Mouse (Mus musculus) cerebellum, adult 2 months (tissue): ENCODE data around the gene Hs3st3a1.

Experiments
- CTCF ChIP-seq: fragments of 200-500 bp; IDR thresholded peaks from 2 replicates; pipeline ENCODE4 v1.5.1; 2011; ENCODE audit warnings: low read depth, mild to moderate bottlenecking, control low read depth, low read length, moderate library complexity, borderline replicate concordance; ENCODE audit not compliant: insufficient read depth
- POLR2A ChIP-seq: fragments of 200-500 bp; IDR thresholded peaks from 2 replicates; pipeline ENCODE4 v1.6.1; 2011; ENCODE audit warnings: low read length, control low read depth, borderline replicate concordance; ENCODE audit not compliant: insufficient read depth

DNA sequence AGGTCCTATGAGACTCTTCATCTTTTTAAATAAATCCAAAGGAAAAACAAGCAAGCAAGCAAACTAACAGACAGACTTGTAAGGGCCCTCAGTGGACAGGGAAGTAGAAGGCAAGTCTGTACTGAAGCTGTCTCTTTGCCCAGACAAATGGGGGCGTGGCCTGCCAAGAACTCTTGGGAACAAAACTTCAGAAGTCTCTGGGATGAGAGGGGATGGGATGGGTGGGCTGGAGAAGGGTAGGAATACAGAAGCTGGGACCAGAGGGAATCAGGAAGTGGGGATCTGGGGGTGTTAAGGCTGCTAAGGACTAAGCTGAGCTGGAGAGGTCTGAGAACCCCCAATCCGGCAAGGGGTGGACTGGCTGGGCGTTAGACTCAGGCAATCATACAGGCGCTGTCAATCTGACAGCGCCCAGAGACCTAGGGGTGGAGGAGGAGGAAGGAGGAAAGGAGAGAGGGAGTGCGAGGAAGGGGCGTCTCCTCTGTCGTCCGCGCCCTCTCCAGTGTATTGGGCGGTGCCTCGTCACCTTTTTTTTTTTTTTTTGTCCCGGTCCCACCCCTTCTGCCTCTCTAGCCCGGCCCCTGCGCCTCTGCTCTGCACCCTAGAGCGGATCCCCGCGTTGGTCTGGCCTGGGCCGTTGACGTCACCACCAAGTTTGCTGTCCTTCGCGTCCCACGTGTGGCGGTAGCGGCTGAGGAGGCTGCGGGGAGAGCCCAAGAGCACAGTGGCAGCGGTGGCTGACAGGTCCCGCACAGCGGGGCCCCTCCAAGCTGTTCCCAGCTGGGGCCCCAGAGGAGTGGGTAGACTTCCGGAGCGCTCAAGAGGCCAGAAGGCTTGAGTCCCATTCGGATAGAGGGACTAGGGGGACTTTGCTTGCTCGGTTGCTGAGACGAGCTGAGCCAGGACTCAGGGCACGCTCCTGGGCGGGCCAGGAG is at the start of gene Hs3st3a1:
- TF ChIP-seq POLR2A (no peak), CTCF (no peak)
